Mouse (Mus musculus) gonadal fat pad, adult 2 months (tissue): ENCODE results near the gene Ccrl2. TPM values are rescaled to one million over a fixed set of nuclear protein-coding genes. Genes with fewer than 3 reads are reported as not detected.

ENCODE experiments used
- DNase-seq: peaks from one replicate; pipeline ENCODE4 v3.0.0-alpha.2; 2012; ENCODE audit warnings: low read depth
- polyA plus RNA-seq: library from polyadenylated mRNA; depleted of rRNA; stranded (reverse); fragments of >200 nt; gene quantifications from 2 replicates; pipeline ENCODE4 v1.2.3, GENCODE M21; 2012; rRNA removed

Gene Ccrl2
- polyA plus RNA-seq, 1 experiment: 5.0 TPM

DNA sequence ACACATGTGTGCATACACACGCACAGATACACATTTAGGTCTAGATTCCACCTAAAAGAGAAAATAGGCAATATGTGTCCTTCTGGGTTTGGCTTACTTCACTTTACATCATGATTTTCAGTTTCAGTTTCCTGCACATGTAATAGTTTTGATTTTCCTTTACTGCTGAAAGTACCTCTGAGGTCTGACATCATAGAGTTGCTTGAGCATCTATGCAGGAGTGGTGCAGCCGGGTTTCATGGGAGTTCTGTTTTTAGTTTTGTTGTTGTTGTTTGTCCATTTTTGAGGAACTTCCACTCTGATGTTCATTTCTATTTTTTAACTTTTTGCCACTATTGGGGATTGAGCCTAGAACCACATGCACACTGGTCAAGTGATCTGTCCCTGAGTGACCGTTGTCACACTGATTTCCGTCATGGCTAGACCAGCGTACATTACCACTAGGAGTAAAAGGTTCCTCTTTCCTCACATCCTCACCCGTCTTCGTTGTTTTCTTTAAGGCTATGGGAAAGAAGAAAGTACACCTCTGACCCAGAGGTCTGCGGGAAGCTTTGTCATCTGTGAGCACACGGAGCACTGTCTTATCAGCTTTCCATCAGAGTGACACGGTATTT, 1.7 kb upstream of the Ccrl2 start:
- DNase-seq: no peak

GRCm38 (mm10) chr9:111057544-111058370, 438 bp upstream of the Ccrl2 start:
- no peak for DNase-seq

DNA sequence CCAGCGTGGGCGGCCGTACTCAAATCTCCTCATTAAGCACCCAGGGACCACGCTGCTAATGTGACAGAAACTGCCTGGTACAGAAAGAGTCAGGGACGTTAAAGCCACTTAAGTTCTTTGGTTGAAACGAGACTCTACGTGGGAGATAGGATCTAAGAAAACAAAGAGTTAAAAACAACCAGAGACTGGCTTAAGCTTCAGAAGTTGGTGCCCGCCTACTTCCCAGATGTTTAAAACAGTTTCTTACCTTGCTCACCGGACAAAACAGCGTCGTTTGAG, 861 bp downstream of the Ccrl2 start:
- no peak for DNase-seq

GRCm38 (mm10) chr9:111055800-111056518, 1.4 kb downstream of the Ccrl2 start:
- DNase-seq: no peak

DNA sequence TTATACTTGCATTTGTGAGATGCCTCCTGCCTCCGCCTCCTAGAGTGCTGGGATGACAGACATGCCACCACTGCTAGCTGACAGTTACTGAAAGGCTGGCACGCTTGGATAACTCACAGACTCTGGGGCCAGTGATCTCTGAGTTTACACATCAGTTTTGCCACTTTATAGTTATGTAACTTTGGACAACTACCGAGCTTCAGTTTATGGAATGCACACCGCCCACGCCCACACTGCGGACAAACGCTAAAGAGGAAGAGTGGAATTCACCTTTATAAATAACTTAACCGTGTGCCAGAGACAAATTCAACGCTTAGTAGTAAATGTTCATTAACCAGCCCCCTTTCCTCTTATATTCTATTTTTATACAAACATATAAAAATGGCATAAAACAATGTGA, 2.4 kb downstream of the Ccrl2 start:
- no peak for DNase-seq

- no peak for DNase-seq
Observed at GRCm38 (mm10) chr9:111048452-111048851, 8.9 kb downstream of the Ccrl2 start.

- no peak for DNase-seq
Observed at GRCm38 (mm10) chr9:111047266-111047665, 10.1 kb downstream of the Ccrl2 start.

DNA sequence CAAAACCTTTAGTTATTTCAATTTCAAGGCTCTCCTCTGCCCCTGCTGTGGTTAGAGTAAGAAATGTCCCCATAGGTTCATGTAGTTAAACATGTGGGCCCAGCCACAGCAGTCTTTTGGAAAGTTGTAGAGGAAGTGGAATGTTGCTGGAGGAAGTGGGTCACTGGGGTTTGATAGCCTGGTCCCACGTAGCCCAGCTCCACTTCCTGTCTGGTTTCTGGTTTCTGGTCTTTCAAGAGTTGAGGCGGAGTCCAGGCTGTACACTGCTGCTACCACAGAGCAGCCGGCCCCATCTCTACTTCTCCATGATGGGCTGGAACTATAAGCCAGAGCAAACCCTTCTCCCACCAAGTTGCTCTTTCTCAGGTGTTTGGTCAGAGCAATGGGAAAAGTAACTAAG, 11.1 kb downstream of the Ccrl2 start:
- no peak for DNase-seq

GRCm38 (mm10) chr9:111042266-111042665, 15.1 kb downstream of the Ccrl2 start:
- DNase-seq: no peak

DNA sequence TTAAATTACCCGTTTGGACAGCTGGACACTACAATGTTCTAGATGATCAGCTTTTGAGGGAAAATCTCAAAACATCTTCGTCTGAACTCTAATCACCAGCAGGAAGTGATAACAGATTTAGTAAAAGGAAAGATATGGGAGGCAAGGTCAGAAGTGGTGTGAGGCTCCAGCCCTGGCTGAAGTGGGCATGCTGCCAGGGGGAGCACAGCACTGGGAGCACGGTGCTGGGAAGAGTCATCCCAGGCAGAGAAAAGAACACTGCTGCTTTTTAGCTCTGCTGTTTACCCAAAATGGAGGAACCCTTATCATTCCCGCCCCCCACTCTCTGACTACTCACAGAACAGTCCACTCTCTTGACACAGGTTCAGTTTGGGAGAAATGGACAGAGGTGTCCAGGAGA, 17.4 kb downstream of the Ccrl2 start:
- DNase-seq: no peak

DNA sequence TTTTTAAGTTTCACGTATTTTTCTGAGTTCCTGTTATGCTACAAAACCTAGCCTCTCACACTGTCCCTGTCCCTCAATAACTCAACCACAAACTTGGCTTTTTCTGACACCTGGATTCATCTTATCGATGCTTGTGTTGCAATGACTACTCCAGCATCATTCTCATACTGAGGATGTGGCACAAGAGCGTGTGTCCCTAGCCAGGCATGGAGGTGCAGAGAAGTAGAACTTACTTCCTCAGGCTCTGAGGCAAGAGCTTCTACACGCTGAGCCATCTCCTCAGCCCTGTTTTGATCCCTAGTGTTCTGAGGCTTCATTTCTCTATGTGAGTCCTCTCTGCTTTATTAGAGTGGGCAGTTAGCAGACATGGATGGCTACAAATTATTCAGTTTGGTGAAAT, 23.6 kb downstream of the Ccrl2 start:
- DNase-seq: no peak

GRCm38 (mm10) chr9:111026791-111027190, 30.5 kb downstream of the Ccrl2 start:
- DNase-seq: no peak

DNA sequence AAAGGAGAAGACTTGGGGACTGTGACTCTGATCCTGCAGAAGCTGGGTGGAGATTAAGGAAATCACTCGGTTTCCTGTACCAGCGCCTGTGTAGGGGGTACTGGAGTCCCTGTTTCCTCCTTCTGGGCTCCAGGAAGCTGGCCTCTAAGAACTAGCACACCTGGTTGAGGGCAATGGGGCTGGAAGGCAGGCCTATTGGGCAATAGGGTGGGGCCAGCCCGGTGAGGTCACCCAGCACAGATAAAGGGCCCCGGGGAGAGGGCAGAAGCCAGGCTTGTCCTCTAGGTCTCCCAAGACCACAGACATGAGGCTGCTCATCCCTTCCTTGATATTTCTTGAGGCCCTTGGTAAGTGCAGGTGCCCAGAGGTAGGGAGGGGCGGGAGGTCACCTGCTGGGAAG, 38.3 kb downstream of the Ccrl2 start, which contains the start of gene Ltf:
Gene Ltf, plus strand, starts transcription at position 250 of the 400 bp plus-strand sequence.
- no peak for DNase-seq

- no peak for DNase-seq
Observed at GRCm38 (mm10) chr9:111015658-111016057, 41.7 kb downstream of the Ccrl2 start.

- DNase-seq: peak; percentile 60
Observed at GRCm38 (mm10) chr9:111012041-111012440, 45.3 kb downstream of the Ccrl2 start.

DNA sequence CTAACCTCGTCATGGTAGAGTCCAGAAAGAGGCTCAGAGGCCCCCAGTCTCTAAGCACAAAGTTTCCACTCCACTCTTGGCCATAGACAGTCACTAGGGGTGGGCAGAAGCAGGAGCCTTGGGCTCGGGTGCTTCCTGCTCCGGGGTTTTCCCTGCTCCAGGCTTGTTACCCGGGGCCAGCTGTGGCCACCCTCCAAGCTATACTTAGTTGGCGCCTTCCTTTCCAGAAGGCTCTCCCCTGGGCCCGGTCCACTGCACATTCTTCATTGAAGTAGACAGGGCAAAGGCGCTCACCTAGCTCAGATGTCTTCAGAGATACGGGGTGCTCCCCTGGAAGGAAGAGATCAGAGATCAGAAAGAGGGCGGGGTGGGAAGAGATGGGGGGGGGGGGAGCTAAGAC, 45.8 kb downstream of the Ccrl2 start:
- no peak for DNase-seq

GRCm38 (mm10) chr9:111009763-111010162, 47.6 kb downstream of the Ccrl2 start:
- no peak for DNase-seq

- no peak for DNase-seq
Observed at GRCm38 (mm10) chr9:111006544-111006943, 50.8 kb downstream of the Ccrl2 start.

Other genes with a start within 250 kb of the Ccrl2 start
- gene Prss44, start 243.5 kb downstream of the Ccrl2 start, polyA plus RNA-seq: not detected in 2 replicates
- 0.07 and 0.15 TPM in 2 replicates for gene Prss43, start 230.8 kb downstream of the Ccrl2 start, polyA plus RNA-seq
- 0.36 TPM in 1 of 2 replicates, not detected in the other for gene Prss45, start 222.9 kb downstream of the Ccrl2 start, polyA plus RNA-seq
- gene Prss46, start 213.0 kb downstream of the Ccrl2 start, polyA plus RNA-seq: 0.15 and 0.24 TPM in 2 replicates
- gene Prss50, start 199.6 kb downstream of the Ccrl2 start, polyA plus RNA-seq: not detected in 2 replicates
- gene Als2cl, start 177.6 kb downstream of the Ccrl2 start, polyA plus RNA-seq: 17.7 and 24.0 TPM in 2 replicates
- 0.88 and 1.3 TPM in 2 replicates for gene Tmie, start 177.4 kb downstream of the Ccrl2 start, polyA plus RNA-seq
- not detected in 2 replicates for gene Fam240a, start 140.7 kb downstream of the Ccrl2 start, polyA plus RNA-seq
- 0.43 TPM in 1 of 2 replicates, not detected in the other for gene Tdgf1, start 111.4 kb downstream of the Ccrl2 start, polyA plus RNA-seq
- 0.05 TPM in 1 of 2 replicates, not detected in the other for gene Lrrc2, start 106.0 kb downstream of the Ccrl2 start, polyA plus RNA-seq
- 4.6 and 4.7 TPM in 2 replicates for gene Rtp3, start 66.9 kb downstream of the Ccrl2 start, polyA plus RNA-seq
- gene Ltf, start 38.2 kb downstream of the Ccrl2 start, polyA plus RNA-seq: 13.8 and 92.0 TPM in 2 replicates
- 10.0 and 10.5 TPM in 2 replicates for gene Lrrfip2, start 60.1 kb upstream of the Ccrl2 start, polyA plus RNA-seq
- gene Mlh1, start 214.3 kb upstream of the Ccrl2 start, polyA plus RNA-seq: 20.3 and 24.6 TPM in 2 replicates
- 13.1 and 16.3 TPM in 2 replicates for gene Epm2aip1, start 214.4 kb upstream of the Ccrl2 start, polyA plus RNA-seq